ENCODE assay signal across 1 mouse cellular context in the genomic region with DNA sequence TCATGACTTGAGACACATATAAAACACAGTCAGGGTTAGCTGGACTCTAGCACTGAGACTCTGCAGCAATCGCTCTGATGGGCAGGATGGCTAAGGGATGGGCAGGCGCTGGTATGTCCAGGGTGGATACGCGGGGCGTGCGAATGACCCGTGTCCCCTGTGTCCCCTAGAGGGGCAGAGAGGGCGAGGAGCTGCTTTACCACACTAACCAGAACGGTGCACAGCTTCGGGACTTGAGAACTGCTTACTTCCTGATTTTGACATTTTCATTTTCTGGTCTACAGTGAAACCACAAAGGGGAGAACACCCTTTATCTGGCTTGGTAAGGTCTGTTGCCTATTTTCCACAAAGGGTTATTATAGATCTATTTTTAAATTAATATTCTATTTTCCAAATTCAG.
TF ChIP-seq lines count a peak whose summit lies in the region.

No protein-coding gene starts in this region.

TF ChIP-seq in MEL, 35 proteins besides CTCF, POLR2A, EP300 and RAD21 (continued from another document):
- TF ChIP-seq USF1 (IDR thresholded peaks at IDR 0.05; ENCODE audit: low read depth, low read length) (no peak), UBTF (IDR thresholded peaks at IDR 0.05; ENCODE audit: borderline replicate concordance, insufficient read depth, low read depth, low read length) (no peak), ZC3H11A (IDR thresholded peaks at IDR 0.05; ENCODE audit: low read depth, low read length) (no peak), MYB (IDR thresholded peaks at IDR 0.05; ENCODE audit: low read depth, low read length) (no peak), KAT2A (conservative IDR thresholded peaks at IDR 0.05; ENCODE audit: low read depth, low read length) (no peak), TCF12 (IDR thresholded peaks at IDR 0.05; ENCODE audit: low read depth, low read length) (no peak), ZKSCAN1 (IDR thresholded peaks at IDR 0.05; ENCODE audit: low read depth, low read length) (no peak), HCFC1 (IDR thresholded peaks at IDR 0.05; ENCODE audit: low read depth, low read length) (peak; percentile 41; the same call in 1 of the 2 replicates), POLR2AphosphoS5 (IDR thresholded peaks at IDR 0.05; ENCODE audit: borderline replicate concordance, low read depth, low read length) (no peak), E2F4 (IDR thresholded peaks at IDR 0.05; ENCODE audit: borderline replicate concordance, low read depth, low read length) (no peak), SIN3A (IDR thresholded peaks at IDR 0.05; ENCODE audit: low read length) (peak; percentile 72), ZNF384 (IDR thresholded peaks at IDR 0.05; ENCODE audit: low read depth, low read length) (no peak), ETS1 (IDR thresholded peaks at IDR 0.05; ENCODE audit: low read depth, low read length) (peak; percentile 70), SMC3 (IDR thresholded peaks at IDR 0.05; ENCODE audit: low read depth, low read length) (peak; percentile 18; the same call in 1 of the 2 replicates), TAL1 (IDR thresholded peaks at IDR 0.05; ENCODE audit: low read length) (no peak), BHLHE40 (IDR thresholded peaks at IDR 0.05; ENCODE audit: borderline replicate concordance, low read depth, low read length) (no peak), ELF1 (IDR thresholded peaks at IDR 0.05; ENCODE audit: low read depth, low read length) (peak; percentile 70; the same call in 1 of the 2 replicates), MAZ (IDR thresholded peaks at IDR 0.05; ENCODE audit: low read depth, low read length) (no peak), RCOR1 (IDR thresholded peaks at IDR 0.05; ENCODE audit: low read depth, low read length) (peak; percentile 85), NELFE (IDR thresholded peaks at IDR 0.05; ENCODE audit: low read depth, low read length) (no peak), CHD2 (IDR thresholded peaks at IDR 0.05; ENCODE audit: low read length) (no peak), ZMIZ1 (IDR thresholded peaks at IDR 0.05; ENCODE audit: low read depth, low read length) (no peak)
TF ChIP-seq in MEL: peak in this region for 12.
